Mouse (Mus musculus): ENCODE data around the gene Sidt1. TPM values are rescaled to one million over a fixed set of nuclear protein-coding genes. Genes with fewer than 3 reads are reported as not detected.

Sidt1 gene
- total and polyA plus RNA-seq, 2 experiments from 2014 or later, result 18.6 to 30.4 TPM

GRCm38 (mm10) chr16:44233019-44233418 lies 100.0 kb downstream of the Sidt1 start:
- no peak for TF ChIP-seq CTCF (IDR thresholded peaks at IDR 0.05)
- Histone ChIP-seq H3K36me3 (ENCODE audit: insufficient read depth, low read length) (no peaks in the 10 kb centered on the region), H3K27me3 (ENCODE audit: insufficient read depth, low read length) (no peaks in the 10 kb centered on the region), H3K4me2 (ENCODE audit: low read depth, low read length, poor library complexity, severe bottlenecking) (no peak overlapping the region), H3K27ac (ENCODE audit: low read depth, low read length) (no peak overlapping the region), H3K4me3 (ENCODE audit: low read depth, low read length) (no peak overlapping the region), H3K9ac (replicated peaks; ENCODE audit: low read length, poor library complexity, severe bottlenecking) (no peak overlapping the region), H3K4me1 (ENCODE audit: insufficient read depth, low read length) (no peaks in the 10 kb centered on the region), H3K9me3 (ENCODE audit: low read length) (no peaks in the 10 kb centered on the region)
- WGBS, result 89% methylated on average over 7 of the region's 7 CpGs
- DNase-seq (ENCODE audit: low spot score), result no peak
- no peak for ATAC-seq (ENCODE audit: low FRiP score)

GRCm38 (mm10) chr16:44226706-44227291 lies 106.2 kb downstream of the Sidt1 start:
- WGBS, result 92% methylated on average over 13 of the region's 13 CpGs
- Histone ChIP-seq H3K4me2 (ENCODE audit: low read depth, low read length, poor library complexity, severe bottlenecking) (no peak overlapping the region), H3K4me3 (ENCODE audit: low read depth, low read length) (no peak overlapping the region), H3K4me1 (ENCODE audit: insufficient read depth, low read length) (no peaks in the 10 kb centered on the region), H3K27me3 (ENCODE audit: insufficient read depth, low read length) (no peaks in the 10 kb centered on the region), H3K36me3 (ENCODE audit: insufficient read depth, low read length) (0 out of 2 replicates have a peak, but pooled peaks cover 2% of the 10 kb centered on the region), H3K9me3 (ENCODE audit: low read length) (no peaks in the 10 kb centered on the region), H3K27ac (ENCODE audit: low read depth, low read length) (no peak overlapping the region), H3K9ac (replicated peaks; ENCODE audit: low read length, poor library complexity, severe bottlenecking) (no peak overlapping the region)
- no peak for TF ChIP-seq CTCF (IDR thresholded peaks at IDR 0.05)
- ATAC-seq (ENCODE audit: low FRiP score) (no peak), DNase-seq (ENCODE audit: low spot score) (no peak)

GRCm38 (mm10) chr16:44221463-44221862 lies 111.5 kb downstream of the Sidt1 start:
- TF ChIP-seq CTCF (IDR thresholded peaks at IDR 0.05), result no peak
- ATAC-seq (ENCODE audit: low FRiP score) (no peak), DNase-seq (ENCODE audit: low spot score) (no peak)
- Histone ChIP-seq H3K4me1 (ENCODE audit: insufficient read depth, low read length) (no peaks in the 10 kb centered on the region), H3K4me2 (ENCODE audit: low read depth, low read length, poor library complexity, severe bottlenecking) (no peak overlapping the region), H3K9me3 (ENCODE audit: low read length) (no peaks in the 10 kb centered on the region), H3K4me3 (ENCODE audit: low read depth, low read length) (no peak overlapping the region), H3K27me3 (ENCODE audit: insufficient read depth, low read length) (no peaks in the 10 kb centered on the region), H3K36me3 (ENCODE audit: insufficient read depth, low read length) (peaks cover 40% of the 10 kb centered on the region), H3K9ac (replicated peaks; ENCODE audit: low read length, poor library complexity, severe bottlenecking) (0 out of 2 replicates have a peak overlapping the region, but pooled peaks have one; percentile 8), H3K27ac (ENCODE audit: low read depth, low read length) (no peak overlapping the region)
- 89% methylated on average over 6 of the region's 6 CpGs for WGBS

GRCm38 (mm10) chr16:44216417-44216816 lies 116.6 kb downstream of the Sidt1 start:
- Histone ChIP-seq H3K27me3 (ENCODE audit: insufficient read depth, low read length) (no peaks in the 10 kb centered on the region), H3K4me1 (ENCODE audit: insufficient read depth, low read length) (no peaks in the 10 kb centered on the region), H3K9me3 (ENCODE audit: low read length) (no peaks in the 10 kb centered on the region), H3K4me3 (ENCODE audit: low read depth, low read length) (no peak overlapping the region), H3K4me2 (ENCODE audit: low read depth, low read length, poor library complexity, severe bottlenecking) (no peak overlapping the region), H3K9ac (replicated peaks; ENCODE audit: low read length, poor library complexity, severe bottlenecking) (no peak overlapping the region), H3K36me3 (ENCODE audit: insufficient read depth, low read length) (peaks cover 72% of the 10 kb centered on the region), H3K27ac (ENCODE audit: low read depth, low read length) (no peak overlapping the region)
- DNase-seq (ENCODE audit: low spot score) (no peak), ATAC-seq (ENCODE audit: low FRiP score) (no peak)
- 95% methylated on average over 7 of the region's 7 CpGs for WGBS
- TF ChIP-seq CTCF (IDR thresholded peaks at IDR 0.05), result no peak

- Histone ChIP-seq H3K9ac (replicated peaks; ENCODE audit: low read length, poor library complexity, severe bottlenecking) (no peak overlapping the region), H3K27ac (ENCODE audit: low read depth, low read length) (no peak overlapping the region), H3K4me2 (ENCODE audit: low read depth, low read length, poor library complexity, severe bottlenecking) (no peak overlapping the region), H3K9me3 (ENCODE audit: low read length) (no peaks in the 10 kb centered on the region), H3K27me3 (ENCODE audit: insufficient read depth, low read length) (no peaks in the 10 kb centered on the region), H3K4me1 (ENCODE audit: insufficient read depth, low read length) (no peaks in the 10 kb centered on the region), H3K4me3 (ENCODE audit: low read depth, low read length) (no peak overlapping the region), H3K36me3 (ENCODE audit: insufficient read depth, low read length) (peaks cover 72% of the 10 kb centered on the region)
- whole genome bisulfite sequencing, result 92% methylated on average over 9 of the region's 9 CpGs
- TF ChIP-seq CTCF (IDR thresholded peaks at IDR 0.05), result no peak
- DNase-seq (ENCODE audit: low spot score) (no peak), ATAC-seq (ENCODE audit: low FRiP score) (no peak)
These were observed 117.5 kb downstream of the Sidt1 start for GRCm38 (mm10) chr16:44215513-44215912.

GRCm38 (mm10) chr16:44212703-44213102 lies 120.3 kb downstream of the Sidt1 start:
- 93% methylated on average over 7 of the region's 7 CpGs for whole genome bisulfite sequencing
- peaks cover 53% of the 10 kb centered on the region for H3K36me3 ChIP-seq (ENCODE audit: insufficient read depth, low read length)
- DNase-seq (ENCODE audit: low spot score), result no peak

More at GRCm38 (mm10) chr16:44212703-44213102, 120.3 kb downstream of the Sidt1 start:
- H3K4me2 ChIP-seq (ENCODE audit: low read depth, low read length, poor library complexity, severe bottlenecking), result no peak overlapping the region
- H3K4me3 ChIP-seq (ENCODE audit: low read depth, low read length), result no peak overlapping the region
- no peaks in the 10 kb centered on the region for H3K4me1 ChIP-seq (ENCODE audit: insufficient read depth, low read length)
- H3K27ac ChIP-seq (ENCODE audit: low read depth, low read length), result no peak overlapping the region
- TF ChIP-seq CTCF (IDR thresholded peaks at IDR 0.05), result no peak
- no peaks in the 10 kb centered on the region for H3K9me3 ChIP-seq (ENCODE audit: low read length)
- H3K9ac ChIP-seq (replicated peaks; ENCODE audit: low read length, poor library complexity, severe bottlenecking), result no peak overlapping the region
- no peaks in the 10 kb centered on the region for H3K27me3 ChIP-seq (ENCODE audit: insufficient read depth, low read length)
- no peak for ATAC-seq (ENCODE audit: low FRiP score)
